Mouse (Mus musculus) midbrain, postnatal 0 days (tissue): ENCODE results near the gene Olfr1240. TPM values are rescaled to one million over a fixed set of nuclear protein-coding genes. Genes with fewer than 3 reads are reported as not detected.

Experiments used
- ATAC-seq: fragments of 200-750 bp; cut with Nextera tagmentation; 2 replicates; pipeline ENCODE4 v1.8.0; 2017; ENCODE audit warnings: moderate number of reproducible peaks, mild to moderate bottlenecking, moderate TSS enrichment, moderate library complexity; ENCODE audit not compliant: low FRiP score
- DNase-seq: peaks from one replicate; pipeline ENCODE4 v3.0.0-alpha.2; 2015; ENCODE audit warnings: low spot score
- H3K27ac ChIP-seq: fragments of 300-500 bp; sonication (generic); 2 replicates; pipeline ENCODE4 v1.5.1; 2014; ENCODE audit warnings: low read depth, mild to moderate bottlenecking, low read length, mixed read lengths
- H3K27me3 ChIP-seq: fragments of 300-500 bp; sonication (generic); 2 replicates; pipeline ENCODE4 v1.6.1; 2014; ENCODE audit warnings: low read length, control low read depth, mixed read lengths; ENCODE audit not compliant: insufficient read depth
- H3K36me3 ChIP-seq: fragments of 300-500 bp; sonication (generic); 2 replicates; pipeline ENCODE4 v1.6.1; 2014; ENCODE audit warnings: low read length, control low read depth, mixed read lengths; ENCODE audit not compliant: insufficient read depth
- H3K4me1 ChIP-seq: fragments of 300-500 bp; sonication (generic); 2 replicates; pipeline ENCODE4 v1.6.1; 2014; ENCODE audit warnings: mild to moderate bottlenecking, control low read depth, antibody characterized with exemption, low read length, mixed read lengths; ENCODE audit not compliant: insufficient read depth
- H3K4me2 ChIP-seq: fragments of 300-500 bp; sonication (generic); 2 replicates; pipeline ENCODE4 v1.6.1; 2014; ENCODE audit warnings: low read depth, mild to moderate bottlenecking, low read length, mixed read lengths; ENCODE audit not compliant: poor library complexity, severe bottlenecking
- H3K4me3 ChIP-seq: fragments of 300-500 bp; sonication (generic); 2 replicates; pipeline ENCODE4 v1.5.1; 2014; ENCODE audit warnings: low read depth, mild to moderate bottlenecking, low read length, moderate library complexity
- H3K9ac ChIP-seq: fragments of 300-500 bp; sonication (generic); replicated peaks from 2 replicates; pipeline ENCODE4 v1.6.1; 2014; ENCODE audit warnings: mild to moderate bottlenecking, low read length, moderate library complexity, mixed read lengths; ENCODE audit not compliant: poor library complexity, severe bottlenecking
- H3K9me3 ChIP-seq: fragments of 300-500 bp; sonication (generic); 2 replicates; pipeline ENCODE4 v1.6.1; 2016; ENCODE audit warnings: low read length, control low read depth
- CTCF ChIP-seq: IDR thresholded peaks from 2 replicates; pipeline ENCODE4 v1.5.1; 2016; ENCODE audit warnings: antibody characterized with exemption, mild to moderate bottlenecking
- WGBS: fragments of 180-500 bp; shearing (Covaris S2); extraction: QIAGEN DNeasy Blood & Tissue Kit; methylation state at CpG from one replicate; pipeline ENCODE4 v1.1.7; 2014; 5-methylcytosine and 5-hydroxymethylcytosine counted together
- polyA plus RNA-seq: library from polyadenylated mRNA; unstranded; fragments of >200 nt; fragmentation: Nextera tagmentation; extraction: Ambion mirVana; gene quantifications from 2 replicates; pipeline ENCODE4 v1.2.1, GENCODE M21; 2015
- total RNA-seq: library from RNA; depleted of rRNA; stranded (reverse); fragments of >200 nt; gene quantifications from 2 replicates; pipeline ENCODE4 v1.2.3, GENCODE M21; 2014; rRNA removed

Olfr1240 gene
- total RNA-seq (not detected in 2 replicates), polyA plus RNA-seq (not detected in 2 replicates)

- WGBS, result 80% methylated on average over 3 of the region's 3 CpGs
- Histone ChIP-seq H3K9me3 (no peaks in the 10 kb centered on the region), H3K27me3 (no peaks in the 10 kb centered on the region), H3K27ac (no peak within 1 kb of the TSS), H3K36me3 (no peaks in the 10 kb centered on the region), H3K9ac (no peak within 1 kb of the TSS), H3K4me1 (no peaks in the 10 kb centered on the region), H3K4me3 (no peak within 1 kb of the TSS), H3K4me2 (no peak within 1 kb of the TSS)
- no peak for TF ChIP-seq CTCF
- DNase-seq, result no peak
- ATAC-seq, result no peak
Observed at GRCm38 (mm10) chr2:89442900-89443299, at the start of gene Olfr1240. Gene Olfr1240, minus strand, starts transcription at chr2:89443000.

DNA sequence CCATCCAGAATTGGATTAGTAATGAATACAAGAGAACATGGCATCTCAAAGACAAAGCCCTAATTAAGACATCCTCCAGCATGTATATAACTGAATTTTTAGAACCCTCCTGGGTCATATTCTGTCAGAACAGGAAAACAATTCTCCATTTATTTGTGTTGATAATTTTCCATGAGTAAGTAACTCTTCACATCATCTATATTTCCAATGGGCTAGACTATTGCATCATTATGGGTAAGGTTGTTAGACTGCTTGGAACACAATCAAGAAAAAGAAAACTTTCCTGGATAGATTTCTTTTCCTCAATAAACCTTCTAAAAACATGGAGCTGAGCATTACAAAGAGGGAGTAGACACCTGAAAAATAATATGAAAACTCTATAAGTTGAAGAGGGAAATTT lies 44.2 kb upstream of the Olfr1240 start, which contains the start of gene Olfr1241:
Gene Olfr1241 (minus strand): TSS at position 101 of the 400 bp plus-strand sequence.
- ATAC-seq (no peak), DNase-seq (no peak)
- no peaks in the 10 kb centered on the region for H3K9me3 ChIP-seq
- TF ChIP-seq CTCF, result no peak
- no peaks in the 10 kb centered on the region for H3K36me3 ChIP-seq
- H3K4me3 ChIP-seq, result no peak within 1 kb of the TSS
- H3K27ac ChIP-seq, result no peak within 1 kb of the TSS
- H3K27me3 ChIP-seq, result no peaks in the 10 kb centered on the region
- no peaks in the 10 kb centered on the region for H3K4me1 ChIP-seq
- H3K4me2 ChIP-seq, result no peak within 1 kb of the TSS
- H3K9ac ChIP-seq, result no peak within 1 kb of the TSS

- H3K4me2 ChIP-seq, result no peak within 1 kb of the TSS
- no peaks in the 10 kb centered on the region for H3K27me3 ChIP-seq
- no peaks in the 10 kb centered on the region for H3K36me3 ChIP-seq
- no peak for TF ChIP-seq CTCF
- H3K27ac ChIP-seq, result no peak within 1 kb of the TSS
- no peaks in the 10 kb centered on the region for H3K9me3 ChIP-seq
- ATAC-seq (no peak), DNase-seq (no peak)
- no peaks in the 10 kb centered on the region for H3K4me1 ChIP-seq
- no peak within 1 kb of the TSS for H3K9ac ChIP-seq
- H3K4me3 ChIP-seq, result no peak within 1 kb of the TSS
- WGBS, result 97% methylated on average over 2 of the region's 2 CpGs
Observed at GRCm38 (mm10) chr2:89420307-89420706, 22.5 kb downstream of the Olfr1240 start, which contains the start of gene Olfr1239. Gene Olfr1239, minus strand, starts transcription at chr2:89420407.

GRCm38 (mm10) chr2:89414557-89414956 lies 28.2 kb downstream of the Olfr1240 start:
- no peak for DNase-seq
- Histone ChIP-seq H3K27ac (no peak overlapping the region), H3K27me3 (no peaks in the 10 kb centered on the region), H3K9me3 (no peaks in the 10 kb centered on the region), H3K4me1 (no peaks in the 10 kb centered on the region), H3K4me3 (no peak overlapping the region), H3K9ac (no peak overlapping the region), H3K36me3 (no peaks in the 10 kb centered on the region), H3K4me2 (no peak overlapping the region)
- no peak for ATAC-seq
- WGBS, result 82% methylated on average over 1 of the region's 1 CpGs
- no peak for TF ChIP-seq CTCF

DNA sequence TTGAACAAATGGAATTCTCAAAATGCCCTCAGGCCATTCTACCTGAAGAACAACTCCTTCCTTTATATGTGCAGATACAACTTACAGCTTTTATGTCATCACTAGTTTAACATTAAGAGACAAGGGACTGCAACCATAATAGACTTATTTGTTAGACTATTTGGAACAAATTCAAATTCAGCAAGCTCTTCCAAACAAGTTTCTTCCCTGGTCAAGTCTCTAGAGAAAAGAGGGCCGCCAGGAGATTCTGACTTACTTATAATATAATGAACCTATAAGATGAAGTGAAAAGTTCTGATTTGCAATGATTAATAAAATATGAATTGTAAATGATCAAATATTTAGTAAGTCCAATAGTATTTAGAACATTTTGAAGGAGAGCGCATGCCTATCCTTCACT lies 33.2 kb downstream of the Olfr1240 start, which contains the start of gene Olfr1238:
Gene Olfr1238 (minus strand): TSS at position 101 of the 400 bp plus-strand sequence.
- Histone ChIP-seq H3K36me3 (no peaks in the 10 kb centered on the region), H3K9ac (no peak within 1 kb of the TSS), H3K9me3 (no peaks in the 10 kb centered on the region), H3K4me2 (no peak within 1 kb of the TSS), H3K27me3 (no peaks in the 10 kb centered on the region), H3K4me1 (no peaks in the 10 kb centered on the region), H3K27ac (no peak within 1 kb of the TSS), H3K4me3 (no peak within 1 kb of the TSS)
- DNase-seq, result no peak
- no peak for ATAC-seq
- 89% methylated on average over 2 of the region's 2 CpGs for WGBS
- no peak for TF ChIP-seq CTCF

- DNase-seq (no peak), ATAC-seq (no peak)
- no peaks in the 10 kb centered on the region for H3K9me3 ChIP-seq
- 83% methylated on average over 1 of the region's 1 CpGs for WGBS
- H3K4me2 ChIP-seq, result no peak overlapping the region
- H3K27ac ChIP-seq, result no peak overlapping the region
- no peak overlapping the region for H3K9ac ChIP-seq
- no peak for TF ChIP-seq CTCF
- no peaks in the 10 kb centered on the region for H3K4me1 ChIP-seq
- H3K4me3 ChIP-seq, result no peak overlapping the region
- no peaks in the 10 kb centered on the region for H3K27me3 ChIP-seq
- no peaks in the 10 kb centered on the region for H3K36me3 ChIP-seq
Observed at GRCm38 (mm10) chr2:89400882-89401281, 41.9 kb downstream of the Olfr1240 start.

Other genes with a start within 250 kb of the Olfr1240 start
- gene Olfr1226, start 243.0 kb downstream of the Olfr1240 start, total RNA-seq, result not detected in 2 replicates
- gene Olfr1226, start 243.0 kb downstream of the Olfr1240 start, polyA plus RNA-seq, result not detected in 2 replicates
- gene Olfr1228, start 188.9 kb downstream of the Olfr1240 start, total RNA-seq, result not detected in 2 replicates
- gene Olfr1228, start 188.9 kb downstream of the Olfr1240 start, polyA plus RNA-seq, result not detected in 2 replicates
- not detected in 2 replicates for gene Olfr1229, start 155.0 kb downstream of the Olfr1240 start, total RNA-seq
- not detected in 2 replicates for gene Olfr1229, start 155.0 kb downstream of the Olfr1240 start, polyA plus RNA-seq
- gene Olfr1230, start 145.7 kb downstream of the Olfr1240 start, total RNA-seq, result not detected in 2 replicates
- gene Olfr1230, start 145.7 kb downstream of the Olfr1240 start, polyA plus RNA-seq, result not detected in 2 replicates
- not detected in 2 replicates for gene Olfr1231, start 135.9 kb downstream of the Olfr1240 start, total RNA-seq
- not detected in 2 replicates for gene Olfr1231, start 135.9 kb downstream of the Olfr1240 start, polyA plus RNA-seq
- gene Olfr1232, start 113.3 kb downstream of the Olfr1240 start, total RNA-seq, result not detected in 2 replicates
- gene Olfr1232, start 113.3 kb downstream of the Olfr1240 start, polyA plus RNA-seq, result not detected in 2 replicates
- gene Olfr1233, start 100.6 kb downstream of the Olfr1240 start, total RNA-seq, result not detected in 2 replicates
- gene Olfr1233, start 100.6 kb downstream of the Olfr1240 start, polyA plus RNA-seq, result not detected in 2 replicates
- not detected in 2 replicates for gene Olfr1234, start 78.1 kb downstream of the Olfr1240 start, total RNA-seq
- not detected in 2 replicates for gene Olfr1234, start 78.1 kb downstream of the Olfr1240 start, polyA plus RNA-seq
- gene Olfr1238, start 33.3 kb downstream of the Olfr1240 start, total RNA-seq, result not detected in 2 replicates
- gene Olfr1238, start 33.3 kb downstream of the Olfr1240 start, polyA plus RNA-seq, result not detected in 2 replicates
- not detected in 2 replicates for gene Olfr1239, start 22.6 kb downstream of the Olfr1240 start, total RNA-seq
- gene Olfr1239, start 22.6 kb downstream of the Olfr1240 start, polyA plus RNA-seq, result not detected in 2 replicates
- not detected in 2 replicates for gene Olfr1241, start 44.1 kb upstream of the Olfr1240 start, total RNA-seq
- gene Olfr1241, start 44.1 kb upstream of the Olfr1240 start, polyA plus RNA-seq, result not detected in 2 replicates
- not detected in 2 replicates for gene Olfr1242, start 55.3 kb upstream of the Olfr1240 start, total RNA-seq
- not detected in 2 replicates for gene Olfr1242, start 55.3 kb upstream of the Olfr1240 start, polyA plus RNA-seq
- not detected in 2 replicates for gene Olfr1243, start 88.5 kb upstream of the Olfr1240 start, total RNA-seq
- gene Olfr1243, start 88.5 kb upstream of the Olfr1240 start, polyA plus RNA-seq, result not detected in 2 replicates
- gene Olfr1245, start 135.4 kb upstream of the Olfr1240 start, total RNA-seq, result not detected in 2 replicates
- not detected in 2 replicates for gene Olfr1245, start 135.4 kb upstream of the Olfr1240 start, polyA plus RNA-seq
- gene Olfr1246, start 150.2 kb upstream of the Olfr1240 start, total RNA-seq, result not detected in 2 replicates
- not detected in 2 replicates for gene Olfr1246, start 150.2 kb upstream of the Olfr1240 start, polyA plus RNA-seq
- gene Olfr1247, start 171.1 kb upstream of the Olfr1240 start, total RNA-seq, result not detected in 2 replicates
- not detected in 2 replicates for gene Olfr1247, start 171.1 kb upstream of the Olfr1240 start, polyA plus RNA-seq
- gene Olfr1248, start 175.2 kb upstream of the Olfr1240 start, total RNA-seq, result not detected in 2 replicates
- not detected in 2 replicates for gene Olfr1248, start 175.2 kb upstream of the Olfr1240 start, polyA plus RNA-seq
- gene Olfr1249, start 192.0 kb upstream of the Olfr1240 start, total RNA-seq, result not detected in 2 replicates
- not detected in 2 replicates for gene Olfr1249, start 192.0 kb upstream of the Olfr1240 start, polyA plus RNA-seq
- gene Olfr1250, start 218.5 kb upstream of the Olfr1240 start, total RNA-seq, result not detected in 2 replicates
- not detected in 2 replicates for gene Olfr1250, start 218.5 kb upstream of the Olfr1240 start, polyA plus RNA-seq
- gene Olfr1251, start 228.9 kb upstream of the Olfr1240 start, total RNA-seq, result not detected in 2 replicates
- gene Olfr1251, start 228.9 kb upstream of the Olfr1240 start, polyA plus RNA-seq, result not detected in 2 replicates